Mouse (Mus musculus): ENCODE measurements around the gene Myh6. TPM values are rescaled to one million over a fixed set of nuclear protein-coding genes. Genes with fewer than 3 reads are reported as not detected.
A peak's percentile ranks its signal among the peaks of the same experiment; 100 is the strongest.

The Myh6 gene
- polyA plus RNA-seq, 1 experiment from 2014 or later = 4.7 TPM

DNA sequence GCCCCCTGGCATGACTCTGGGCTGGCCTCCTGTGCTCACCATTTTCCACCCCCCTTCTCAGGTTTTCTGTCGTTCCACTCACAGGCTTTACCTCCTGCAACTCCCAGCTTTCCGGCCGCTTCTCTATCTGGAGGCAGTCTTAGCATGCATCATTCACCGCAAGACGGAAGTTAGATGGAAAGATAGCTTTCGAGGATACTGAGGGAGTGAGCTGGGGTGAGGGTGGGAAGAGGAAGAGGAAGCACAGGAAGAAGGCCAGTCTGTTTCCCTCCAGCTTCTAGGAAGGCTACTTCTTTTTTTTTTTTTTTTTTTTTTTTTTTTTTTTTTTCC lies 29.9 kb downstream of the Myh6 start:
- no peaks in the 10 kb centered on the region for H3K4me1 ChIP-seq (ENCODE audit: control insufficient read depth, insufficient read depth, low read length)
- H3K9ac ChIP-seq (ENCODE audit: low read length) = no peak overlapping the region
- 0 out of 2 replicates have a peak overlapping the region, but pooled peaks have one; percentile 51 for H3K27ac ChIP-seq (ENCODE audit: low read depth, low read length)
- ATAC-seq (ENCODE audit: insufficient read depth, low FRiP score, low TSS enrichment) = no peak
- H3K4me3 ChIP-seq (ENCODE audit: low read depth, low read length) = no peak overlapping the region
- 64% methylated on average over 6 of the region's 6 CpGs for WGBS
- H3K4me2 ChIP-seq (ENCODE audit: low read depth) = no peak overlapping the region
- DNase-seq (ENCODE audit: low spot score) = no peak
- H3K36me3 ChIP-seq (ENCODE audit: control insufficient read depth, insufficient read depth, low read length) = no peaks in the 10 kb centered on the region
- H3K27me3 ChIP-seq (ENCODE audit: control insufficient read depth, insufficient read depth, low read length) = no peaks in the 10 kb centered on the region
- H3K9me3 ChIP-seq (ENCODE audit: control insufficient read depth, low read length) = no peaks in the 10 kb centered on the region

- peak within 1 kb of the TSS; percentile 51; the same call in 1 of the 2 replicates for H3K27ac ChIP-seq (ENCODE audit: low read depth, low read length)
- H3K4me1 ChIP-seq (ENCODE audit: control insufficient read depth, insufficient read depth, low read length) = no peaks in the 10 kb centered on the region
- H3K36me3 ChIP-seq (ENCODE audit: control insufficient read depth, insufficient read depth, low read length) = no peaks in the 10 kb centered on the region
- ATAC-seq (ENCODE audit: insufficient read depth, low FRiP score, low TSS enrichment) = no peak
- H3K27me3 ChIP-seq (ENCODE audit: control insufficient read depth, insufficient read depth, low read length) = no peaks in the 10 kb centered on the region
- DNase-seq (ENCODE audit: low spot score) = peak; percentile 31
- H3K9ac ChIP-seq (ENCODE audit: low read length) = no peak within 1 kb of the TSS
- WGBS = 41% methylated on average over 8 of the region's 8 CpGs
- H3K4me2 ChIP-seq (ENCODE audit: low read depth) = no peak within 1 kb of the TSS
- no peak within 1 kb of the TSS for H3K4me3 ChIP-seq (ENCODE audit: low read depth, low read length)
- no peaks in the 10 kb centered on the region for H3K9me3 ChIP-seq (ENCODE audit: control insufficient read depth, low read length)
Observed at GRCm38 (mm10) chr14:54935904-54936830, 30.6 kb downstream of the Myh6 start, which contains the start of gene Cmtm5. Gene Cmtm5, plus strand, starts transcription at chr14:54936261.

DNA sequence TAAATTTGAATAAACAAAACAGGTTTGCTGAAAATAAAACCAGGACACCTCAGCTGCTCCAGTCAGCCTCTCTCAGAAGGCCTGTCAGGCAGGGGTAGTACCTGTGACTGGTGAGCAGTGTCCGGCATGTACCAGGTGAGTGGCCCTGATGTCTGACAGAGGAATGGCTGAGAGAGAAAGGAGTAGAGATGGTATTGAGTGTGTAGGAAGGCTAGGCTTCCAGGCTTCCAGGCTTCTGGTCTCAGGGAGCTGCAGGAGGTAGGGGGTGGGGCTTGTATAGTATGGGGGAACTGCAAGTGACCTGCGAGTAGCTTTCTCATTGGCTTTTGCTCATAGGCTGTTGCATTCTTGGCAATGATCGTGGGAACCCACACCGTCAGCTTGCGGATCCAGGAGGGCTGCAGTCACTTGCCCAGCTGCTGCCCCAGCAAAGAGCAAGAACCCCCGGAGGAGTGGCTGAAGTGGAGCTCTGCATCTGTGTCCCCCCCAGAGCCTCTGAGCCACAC lies 34.0 kb downstream of the Myh6 start, which contains the start of gene Il25:
Gene Il25, plus strand, starts transcription at position 51 of the 506 bp plus-strand sequence.
- Histone ChIP-seq H3K4me2 (ENCODE audit: low read depth) (no peak within 1 kb of the TSS), H3K9ac (ENCODE audit: low read length) (no peak within 1 kb of the TSS), H3K36me3 (ENCODE audit: control insufficient read depth, insufficient read depth, low read length) (no peaks in the 10 kb centered on the region), H3K27me3 (ENCODE audit: control insufficient read depth, insufficient read depth, low read length) (no peaks in the 10 kb centered on the region), H3K4me1 (ENCODE audit: control insufficient read depth, insufficient read depth, low read length) (no peaks in the 10 kb centered on the region), H3K4me3 (ENCODE audit: low read depth, low read length) (no peak within 1 kb of the TSS), H3K27ac (ENCODE audit: low read depth, low read length) (no peak within 1 kb of the TSS), H3K9me3 (ENCODE audit: control insufficient read depth, low read length) (no peaks in the 10 kb centered on the region)
- WGBS = 24% methylated on average over 6 of the region's 6 CpGs
- DNase-seq (ENCODE audit: low spot score) (no peak), ATAC-seq (ENCODE audit: insufficient read depth, low FRiP score, low TSS enrichment) (no peak)

- no peak overlapping the region for H3K4me3 ChIP-seq (ENCODE audit: low read depth, low read length)
- no peaks in the 10 kb centered on the region for H3K27me3 ChIP-seq (ENCODE audit: control insufficient read depth, insufficient read depth, low read length)
- 37% methylated on average over 2 of the region's 2 CpGs for WGBS
- H3K4me2 ChIP-seq (ENCODE audit: low read depth) = no peak overlapping the region
- no peak overlapping the region for H3K9ac ChIP-seq (ENCODE audit: low read length)
- H3K4me1 ChIP-seq (ENCODE audit: control insufficient read depth, insufficient read depth, low read length) = peaks cover 14% of the 10 kb centered on the region
- H3K27ac ChIP-seq (ENCODE audit: low read depth, low read length) = no peak overlapping the region
- ATAC-seq (ENCODE audit: insufficient read depth, low FRiP score, low TSS enrichment) (no peak), DNase-seq (ENCODE audit: low spot score) (no peak)
- H3K9me3 ChIP-seq (ENCODE audit: control insufficient read depth, low read length) = no peaks in the 10 kb centered on the region
- H3K36me3 ChIP-seq (ENCODE audit: control insufficient read depth, insufficient read depth, low read length) = no peaks in the 10 kb centered on the region
Observed at GRCm38 (mm10) chr14:54930431-54930830, 36.3 kb downstream of the Myh6 start.

DNA sequence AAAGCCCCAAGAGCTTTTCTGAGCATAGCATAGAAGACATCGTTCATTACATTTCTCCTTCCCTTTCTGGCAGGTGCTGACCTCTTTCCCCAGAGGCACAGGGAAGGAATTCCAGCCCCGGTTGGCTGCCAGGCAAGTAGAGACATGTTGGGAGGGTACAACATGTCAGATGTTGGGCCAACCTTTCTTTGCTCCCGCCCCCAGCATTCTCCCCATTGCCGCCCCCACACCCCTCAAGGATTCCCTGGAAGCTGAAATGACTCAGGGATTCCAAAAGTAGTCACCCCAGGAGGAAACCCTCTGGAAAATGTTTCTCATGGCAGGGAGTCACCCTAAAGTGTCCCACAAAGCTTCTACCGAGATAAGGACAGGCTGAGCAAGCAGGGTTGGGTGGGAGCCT lies 36.9 kb downstream of the Myh6 start:
- 76% methylated on average over 5 of the region's 5 CpGs for WGBS
- ATAC-seq (ENCODE audit: insufficient read depth, low FRiP score, low TSS enrichment) (no peak), DNase-seq (ENCODE audit: low spot score) (no peak)
- no peak overlapping the region for H3K9ac ChIP-seq (ENCODE audit: low read length)
- no peak overlapping the region for H3K4me2 ChIP-seq (ENCODE audit: low read depth)
- no peaks in the 10 kb centered on the region for H3K27me3 ChIP-seq (ENCODE audit: control insufficient read depth, insufficient read depth, low read length)
- no peak overlapping the region for H3K4me3 ChIP-seq (ENCODE audit: low read depth, low read length)
- H3K36me3 ChIP-seq (ENCODE audit: control insufficient read depth, insufficient read depth, low read length) = no peaks in the 10 kb centered on the region
- no peak overlapping the region for H3K27ac ChIP-seq (ENCODE audit: low read depth, low read length)
- H3K9me3 ChIP-seq (ENCODE audit: control insufficient read depth, low read length) = no peaks in the 10 kb centered on the region
- peaks cover 16% of the 10 kb centered on the region for H3K4me1 ChIP-seq (ENCODE audit: control insufficient read depth, insufficient read depth, low read length)

DNA sequence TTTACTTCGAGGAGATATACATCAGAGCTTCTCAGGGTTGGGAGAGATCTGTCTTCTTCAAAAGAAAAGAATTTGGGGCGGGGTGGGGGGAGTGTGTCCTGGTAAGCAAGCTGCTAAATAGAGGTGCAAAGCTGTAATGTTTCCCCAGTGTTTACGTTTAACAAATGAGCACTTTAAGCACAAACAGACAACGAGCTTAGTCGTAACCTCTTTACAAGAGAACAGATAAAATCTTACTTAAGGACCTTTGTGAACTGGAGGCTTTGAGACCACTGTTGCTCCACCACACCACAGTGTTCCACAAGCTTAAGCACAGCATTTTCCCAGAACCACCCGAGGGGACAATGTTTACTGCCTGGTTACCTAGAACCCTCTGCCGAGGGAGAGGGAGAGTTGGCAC lies 39.4 kb downstream of the Myh6 start:
- Histone ChIP-seq H3K4me1 (ENCODE audit: control insufficient read depth, insufficient read depth, low read length) (peaks cover 24% of the 10 kb centered on the region), H3K27me3 (ENCODE audit: control insufficient read depth, insufficient read depth, low read length) (no peaks in the 10 kb centered on the region), H3K9me3 (ENCODE audit: control insufficient read depth, low read length) (no peaks in the 10 kb centered on the region), H3K36me3 (ENCODE audit: control insufficient read depth, insufficient read depth, low read length) (peaks cover 2% of the 10 kb centered on the region), H3K27ac (ENCODE audit: low read depth, low read length) (peak overlapping the region; percentile 96), H3K4me3 (ENCODE audit: low read depth, low read length) (peak overlapping the region; percentile 51), H3K9ac (ENCODE audit: low read length) (peak overlapping the region; percentile 95), H3K4me2 (ENCODE audit: low read depth) (peak overlapping the region; percentile 95)
- WGBS = 12% methylated on average over 7 of the region's 7 CpGs
- peak; percentile 18 for DNase-seq (ENCODE audit: low spot score)
- no peak for ATAC-seq (ENCODE audit: insufficient read depth, low FRiP score, low TSS enrichment)

GRCm38 (mm10) chr14:54926401-54927158 lies 40.1 kb downstream of the Myh6 start:
- Histone ChIP-seq H3K9me3 (ENCODE audit: control insufficient read depth, low read length) (no peaks in the 10 kb centered on the region), H3K4me3 (ENCODE audit: low read depth, low read length) (peak overlapping the region; percentile 51), H3K4me2 (ENCODE audit: low read depth) (peak overlapping the region; percentile 95), H3K27ac (ENCODE audit: low read depth, low read length) (peak overlapping the region; percentile 96), H3K36me3 (ENCODE audit: control insufficient read depth, insufficient read depth, low read length) (peaks cover 7% of the 10 kb centered on the region), H3K27me3 (ENCODE audit: control insufficient read depth, insufficient read depth, low read length) (no peaks in the 10 kb centered on the region), H3K9ac (ENCODE audit: low read length) (peak overlapping the region; percentile 95), H3K4me1 (ENCODE audit: control insufficient read depth, insufficient read depth, low read length) (peaks cover 24% of the 10 kb centered on the region)
- ATAC-seq (ENCODE audit: insufficient read depth, low FRiP score, low TSS enrichment) = peak; percentile 64
- DNase-seq (ENCODE audit: low spot score) = peak; percentile 86
- WGBS = 0% methylated on average over 43 of the region's 58 CpGs

GRCm38 (mm10) chr14:54925349-54926342 lies 41.1 kb downstream of the Myh6 start, which contains the start of gene Efs:
Gene Efs, minus strand, starts transcription at chr14:54926126.
- peaks cover 7% of the 10 kb centered on the region for H3K36me3 ChIP-seq (ENCODE audit: control insufficient read depth, insufficient read depth, low read length)
- H3K9ac ChIP-seq (ENCODE audit: low read length) = peak within 1 kb of the TSS; percentile 95
- DNase-seq (ENCODE audit: low spot score) (peak; percentile 77), ATAC-seq (ENCODE audit: insufficient read depth, low FRiP score, low TSS enrichment) (peak; percentile 59)
- 0 out of 2 replicates have a peak, but pooled peaks cover 2% of the 10 kb centered on the region for H3K9me3 ChIP-seq (ENCODE audit: control insufficient read depth, low read length)
- peaks cover 24% of the 10 kb centered on the region for H3K4me1 ChIP-seq (ENCODE audit: control insufficient read depth, insufficient read depth, low read length)
- WGBS = under 1% methylated on average over 50 of the region's 57 CpGs
- H3K4me3 ChIP-seq (ENCODE audit: low read depth, low read length) = peak within 1 kb of the TSS; percentile 51
- H3K27me3 ChIP-seq (ENCODE audit: control insufficient read depth, insufficient read depth, low read length) = no peaks in the 10 kb centered on the region
- H3K27ac ChIP-seq (ENCODE audit: low read depth, low read length) = peak within 1 kb of the TSS; percentile 96
- H3K4me2 ChIP-seq (ENCODE audit: low read depth) = peak within 1 kb of the TSS; percentile 95
